Mouse (Mus musculus) bone marrow macrophage, adult 2 months (primary cell): ENCODE measurements around the gene Son.

Source experiments
- CTCF ChIP-seq: IDR thresholded peaks from 2 replicates; pipeline ENCODE4 v1.5.1; 2012; ENCODE audit warnings: low read depth, mild to moderate bottlenecking, low read length, moderate library complexity
- POLR2A ChIP-seq: IDR thresholded peaks from 2 replicates; pipeline ENCODE4 v1.6.1; 2012; ENCODE audit warnings: mild to moderate bottlenecking, low read depth, low read length, borderline replicate concordance

DNA sequence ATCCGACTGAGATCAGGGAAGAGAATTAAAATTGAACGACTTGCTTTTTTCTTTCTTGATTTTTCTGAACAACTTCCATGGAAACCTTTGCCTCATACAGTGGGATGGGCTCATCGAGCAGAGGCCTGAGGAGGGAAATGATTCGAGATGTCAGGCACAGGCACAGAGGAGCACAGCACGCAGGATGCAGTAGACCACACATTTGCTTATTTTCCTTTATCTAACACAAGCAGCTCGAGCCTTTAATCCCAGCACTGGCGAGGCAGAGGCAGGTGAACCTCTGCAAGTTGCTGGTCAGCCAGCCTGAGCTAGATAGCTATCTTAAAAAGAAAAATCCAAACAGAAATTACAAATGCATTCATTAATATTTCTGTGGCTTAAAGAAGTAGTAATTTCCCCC is 42.5 kb downstream of the Son start:
- TF ChIP-seq CTCF (no peak), POLR2A (no peak)
